Mouse (Mus musculus) liver, postnatal 0 days (tissue): Measurements from ENCODE around the gene Epha2.

Experiments
- CTCF ChIP-seq: sonication (generic); IDR thresholded peaks from 2 replicates; pipeline ENCODE4 v1.5.1; 2016; ENCODE audit warnings: antibody characterized with exemption, low read depth
- EP300 ChIP-seq: IDR thresholded peaks from 2 replicates; pipeline ENCODE4 v1.6.1; 2016; ENCODE audit warnings: antibody characterized with exemption, low read depth, mild to moderate bottlenecking

- no peak for TF ChIP-seq CTCF
- no peak for TF ChIP-seq EP300
These were observed 42.5 kb downstream of the Epha2 start for GRCm38 (mm10) chr4:141343515-141343914.
